Mouse (Mus musculus) embryonic facial prominence, embryonic 12.5 days (tissue): Measurements from ENCODE around the gene 1700113H08Rik. TPM values are rescaled to one million over a fixed set of nuclear protein-coding genes. Genes with fewer than 3 reads are reported as not detected.

Experiments
- ATAC-seq: fragments of 200-750 bp; cut with Nextera tagmentation; 2 replicates; pipeline ENCODE4 v1.8.0; 2017; ENCODE audit not compliant: insufficient number of reproducible peaks, insufficient read depth, low FRiP score, low TSS enrichment
- H3K27ac ChIP-seq: fragments of 300-500 bp; sonication (generic); 2 replicates; pipeline ENCODE4 v1.5.1; 2016; ENCODE audit warnings: mild to moderate bottlenecking
- H3K27me3 ChIP-seq: fragments of 300-500 bp; sonication (generic); 2 replicates; pipeline ENCODE4 v1.6.1; 2016; ENCODE audit warnings: mild to moderate bottlenecking, moderate library complexity
- H3K36me3 ChIP-seq: fragments of 300-500 bp; sonication (generic); 2 replicates; pipeline ENCODE4 v1.6.1; 2016; ENCODE audit warnings: mild to moderate bottlenecking
- H3K4me1 ChIP-seq: fragments of 300-500 bp; sonication (generic); 2 replicates; pipeline ENCODE4 v1.6.1; 2016
- H3K4me2 ChIP-seq: fragments of 300-500 bp; sonication (generic); replicated peaks from 2 replicates; pipeline ENCODE4 v1.6.1; 2016; ENCODE audit warnings: mild to moderate bottlenecking, moderate library complexity
- H3K4me3 ChIP-seq: fragments of 300-500 bp; sonication (generic); 2 replicates; pipeline ENCODE4 v1.5.1; 2016; ENCODE audit warnings: mild to moderate bottlenecking
- H3K9ac ChIP-seq: fragments of 300-500 bp; sonication (generic); 2 replicates; pipeline ENCODE4 v1.6.1; 2016; ENCODE audit warnings: mild to moderate bottlenecking, moderate library complexity
- H3K9me3 ChIP-seq: fragments of 300-500 bp; sonication (generic); 2 replicates; pipeline ENCODE4 v1.6.1; 2016; ENCODE audit warnings: mild to moderate bottlenecking, moderate library complexity
- WGBS: fragments of 180-500 bp; shearing (Covaris S2); methylation state at CpG from one replicate; pipeline ENCODE4 v1.1.7; 2016; 5-methylcytosine and 5-hydroxymethylcytosine counted together
- polyA plus RNA-seq: library from polyadenylated mRNA; unstranded; fragments of >200 nt; fragmentation: Nextera tagmentation; extraction: Ambion mirVana; gene quantifications from 2 replicates; pipeline ENCODE4 v1.2.1, GENCODE M21; 2016

Gene 1700113H08Rik
- polyA plus RNA-seq, 1 experiment from 2014 or later: not detected

DNA sequence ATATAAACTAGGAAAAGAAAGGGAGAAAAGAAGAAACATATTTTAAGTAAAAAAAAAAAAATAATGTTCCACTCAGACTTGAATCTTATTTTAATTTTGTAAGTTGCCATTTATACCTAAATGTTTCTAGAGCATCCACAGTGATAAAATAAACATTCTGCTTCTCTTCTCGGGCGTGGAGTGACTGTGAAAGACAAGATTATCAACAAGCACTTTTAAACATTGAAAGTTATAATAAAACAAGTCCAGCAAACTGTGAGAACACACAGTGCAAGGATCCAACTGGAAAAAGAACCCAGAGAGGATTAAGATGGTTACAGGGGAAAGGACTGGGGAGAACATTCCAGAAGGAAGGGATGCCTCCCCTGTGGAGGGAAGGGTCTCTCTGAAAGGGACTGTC, 155.0 kb downstream of the 1700113H08Rik start:
- Histone ChIP-seq H3K27me3 (no peaks in the 10 kb centered on the region), H3K27ac (no peak overlapping the region), H3K9me3 (no peaks in the 10 kb centered on the region), H3K36me3 (no peaks in the 10 kb centered on the region), H3K4me2 (no peak overlapping the region), H3K4me3 (no peak overlapping the region), H3K4me1 (no peaks in the 10 kb centered on the region), H3K9ac (no peak overlapping the region)
- ATAC-seq: no peak
- 76% methylated on average over 2 of the region's 2 CpGs for WGBS

DNA sequence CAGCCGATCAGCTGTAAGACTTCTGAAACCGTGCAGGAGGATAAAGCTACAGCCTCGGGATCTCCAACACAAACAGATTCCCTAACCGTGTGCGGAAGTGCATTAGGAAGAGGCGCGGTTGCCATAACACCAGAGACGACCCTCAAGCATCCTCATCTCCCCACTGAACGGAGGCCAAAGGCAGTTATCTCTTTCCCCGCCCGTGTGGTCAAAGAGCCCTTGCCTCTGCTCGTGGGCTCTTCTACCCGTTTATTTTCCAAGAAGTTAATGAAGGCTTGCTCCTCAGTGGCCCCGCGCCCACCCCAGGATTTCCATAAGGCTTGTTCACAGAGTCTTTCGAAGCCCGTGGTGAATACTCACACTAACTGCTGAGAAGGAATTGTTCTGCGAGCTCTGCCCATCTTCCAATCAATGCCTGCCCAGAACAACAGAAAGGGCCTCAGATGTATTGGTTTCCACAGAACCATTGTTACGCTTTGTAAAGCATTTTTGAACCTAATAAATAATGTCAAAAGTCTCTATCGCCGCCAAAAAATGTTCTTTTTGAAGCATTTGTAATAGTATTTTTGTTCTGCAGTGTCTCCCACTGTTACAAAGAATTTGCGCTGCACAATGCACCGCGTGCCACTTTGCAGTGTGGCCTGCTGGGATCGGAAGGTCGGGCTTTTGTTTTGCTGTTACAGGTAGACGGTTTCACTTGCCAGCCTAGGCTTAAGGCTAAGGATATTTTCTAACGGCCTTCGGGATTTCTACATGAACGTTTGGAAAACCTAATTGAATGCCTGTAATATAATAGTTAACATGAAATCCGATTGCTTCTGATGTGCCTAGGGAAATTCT, 172.4 kb downstream of the 1700113H08Rik start:
- no peaks in the 10 kb centered on the region for H3K36me3 ChIP-seq
- no peak overlapping the region for H3K9ac ChIP-seq
- no peak overlapping the region for H3K4me3 ChIP-seq
- ATAC-seq: no peak
- no peak overlapping the region for H3K27ac ChIP-seq
- no peaks in the 10 kb centered on the region for H3K4me1 ChIP-seq
- no peaks in the 10 kb centered on the region for H3K27me3 ChIP-seq
- H3K9me3 ChIP-seq: no peaks in the 10 kb centered on the region
- WGBS: 46% methylated on average over 31 of the region's 31 CpGs
- H3K4me2 ChIP-seq: 0 out of 2 replicates have a peak overlapping the region, but pooled peaks have one; percentile 2

DNA sequence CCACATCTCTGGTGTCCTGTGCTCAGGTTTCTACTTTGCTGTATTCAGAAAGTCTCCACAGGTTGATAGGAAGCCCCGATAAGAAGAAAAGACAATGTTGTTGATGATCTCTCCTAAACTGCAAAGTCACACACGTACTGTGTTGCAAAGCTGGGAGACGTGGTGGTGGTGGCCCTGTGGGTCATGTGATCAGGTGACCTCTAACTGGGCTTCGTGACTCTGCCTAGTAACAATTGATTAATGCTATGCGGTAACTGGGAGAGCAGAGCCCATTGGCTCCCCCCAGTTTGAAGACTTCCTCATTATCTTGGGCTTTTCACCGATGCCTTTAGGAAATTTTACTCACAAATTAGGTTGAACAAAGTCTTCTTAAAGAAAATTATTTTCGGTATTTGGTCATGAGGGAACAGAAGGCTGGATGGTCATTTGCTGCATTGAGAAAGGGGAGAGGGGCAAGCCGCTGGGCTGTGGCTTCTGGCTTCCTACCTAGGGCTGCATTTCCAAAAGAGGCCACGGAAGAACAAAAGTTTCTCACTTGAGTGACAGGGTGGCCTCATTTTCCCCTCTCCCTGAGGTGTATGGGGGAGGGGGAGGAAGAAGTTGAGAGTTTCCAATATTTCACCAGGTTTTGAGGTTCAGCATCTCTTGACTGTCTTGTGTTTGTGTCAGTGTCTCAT, 181.6 kb downstream of the 1700113H08Rik start:
- H3K4me1 ChIP-seq: no peaks in the 10 kb centered on the region
- H3K27ac ChIP-seq: no peak overlapping the region
- H3K9ac ChIP-seq: no peak overlapping the region
- H3K36me3 ChIP-seq: no peaks in the 10 kb centered on the region
- no peak overlapping the region for H3K4me3 ChIP-seq
- H3K4me2 ChIP-seq: no peak overlapping the region
- no peak for ATAC-seq
- no peaks in the 10 kb centered on the region for H3K27me3 ChIP-seq
- H3K9me3 ChIP-seq: no peaks in the 10 kb centered on the region
- 76% methylated on average over 9 of the region's 9 CpGs for WGBS

DNA sequence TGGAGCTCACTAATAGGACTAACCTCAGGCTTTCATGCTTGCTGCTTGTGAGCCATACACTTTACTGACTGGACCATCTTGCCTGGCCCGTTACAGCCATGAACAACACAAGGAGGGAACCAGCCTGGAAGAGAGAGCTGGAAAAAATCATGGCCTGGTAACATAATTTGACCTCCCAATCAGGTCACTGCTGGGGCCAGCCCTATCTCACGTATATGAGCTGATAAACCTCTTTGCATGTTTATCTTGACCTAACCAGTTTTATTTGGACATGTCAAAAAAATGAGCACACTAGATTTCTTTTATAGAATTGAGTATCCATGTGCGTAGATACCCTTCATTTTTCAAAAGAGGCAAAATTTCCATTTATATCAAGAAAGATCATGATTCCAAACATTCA, 213.9 kb downstream of the 1700113H08Rik start:
- no peaks in the 10 kb centered on the region for H3K9me3 ChIP-seq
- H3K4me2 ChIP-seq: no peak overlapping the region
- H3K27me3 ChIP-seq: no peaks in the 10 kb centered on the region
- no peak overlapping the region for H3K27ac ChIP-seq
- 72% methylated on average over 3 of the region's 3 CpGs for WGBS
- ATAC-seq: no peak
- H3K36me3 ChIP-seq: no peaks in the 10 kb centered on the region
- H3K9ac ChIP-seq: no peak overlapping the region
- H3K4me3 ChIP-seq: no peak overlapping the region
- H3K4me1 ChIP-seq: peaks cover 3% of the 10 kb centered on the region; the same call in 1 of the 2 replicates

DNA sequence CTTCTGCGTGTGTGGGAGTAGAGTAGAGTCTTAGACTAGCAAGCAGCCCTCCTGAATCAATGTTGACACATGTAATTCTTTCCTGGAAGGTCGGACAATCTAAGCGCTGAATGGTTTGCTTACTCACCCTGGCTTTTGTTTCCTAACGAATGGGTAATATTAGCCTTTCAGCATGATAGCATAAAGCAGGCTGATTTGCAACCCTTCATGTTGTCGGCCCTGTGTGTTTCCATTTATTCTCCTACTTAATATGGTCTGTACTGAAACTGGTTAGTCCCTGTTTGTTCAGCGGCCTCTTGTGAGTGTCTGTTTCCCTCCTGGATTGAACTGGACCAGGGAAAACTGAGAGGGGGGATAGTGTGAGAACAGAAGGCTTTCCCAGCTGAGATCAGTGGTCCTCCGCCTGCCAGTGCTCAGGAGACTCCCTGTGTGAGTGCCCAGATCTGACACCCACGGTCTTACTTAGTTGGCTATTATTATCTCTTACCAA, 214.3 kb downstream of the 1700113H08Rik start:
- Histone ChIP-seq H3K4me1 (peaks cover 3% of the 10 kb centered on the region; the same call in 1 of the 2 replicates), H3K36me3 (no peaks in the 10 kb centered on the region), H3K27ac (no peak overlapping the region), H3K4me3 (no peak overlapping the region), H3K4me2 (no peak overlapping the region), H3K9me3 (no peaks in the 10 kb centered on the region), H3K27me3 (no peaks in the 10 kb centered on the region), H3K9ac (no peak overlapping the region)
- WGBS: 68% methylated on average over 8 of the region's 8 CpGs
- ATAC-seq: no peak

DNA sequence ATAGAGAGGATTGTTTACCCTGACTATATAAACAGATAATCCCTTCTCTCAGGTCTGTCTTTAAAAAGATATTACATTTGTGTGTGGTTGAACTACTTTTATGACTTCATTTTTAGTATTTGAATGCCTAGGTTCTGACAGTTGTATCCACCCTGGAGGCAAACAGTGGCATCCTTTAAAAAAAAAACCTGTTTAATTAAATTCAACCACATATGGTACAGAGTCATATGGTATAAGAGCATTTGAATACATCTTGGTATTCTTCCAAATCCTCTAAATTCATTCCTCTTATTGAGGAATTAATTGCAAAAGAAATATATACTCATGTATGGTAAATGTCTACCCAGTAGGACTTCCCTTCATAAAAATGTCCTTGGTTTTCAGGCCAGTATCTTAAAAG, 217.2 kb downstream of the 1700113H08Rik start:
- no peak overlapping the region for H3K27ac ChIP-seq
- ATAC-seq: no peak
- peaks cover 3% of the 10 kb centered on the region; the same call in 1 of the 2 replicates for H3K4me1 ChIP-seq
- no peak overlapping the region for H3K4me2 ChIP-seq
- no peak overlapping the region for H3K9ac ChIP-seq
- no peaks in the 10 kb centered on the region for H3K27me3 ChIP-seq
- no peaks in the 10 kb centered on the region for H3K9me3 ChIP-seq
- no peaks in the 10 kb centered on the region for H3K36me3 ChIP-seq
- no peak overlapping the region for H3K4me3 ChIP-seq

Other genes with a start within 250 kb of the 1700113H08Rik start
- 0.11 and 0.27 TPM in 2 replicates for gene Stab2, start 50.0 kb upstream of the 1700113H08Rik start, polyA plus RNA-seq